Mouse (Mus musculus) cerebellum, adult 2 months (tissue): ENCODE results near the gene Atp5h.

Experiments
- CTCF ChIP-seq: fragments of 200-500 bp; IDR thresholded peaks from 2 replicates; pipeline ENCODE4 v1.5.1; 2011; ENCODE audit warnings: low read depth, mild to moderate bottlenecking, control low read depth, low read length, moderate library complexity, borderline replicate concordance; ENCODE audit not compliant: insufficient read depth
- POLR2A ChIP-seq: fragments of 200-500 bp; IDR thresholded peaks from 2 replicates; pipeline ENCODE4 v1.6.1; 2011; ENCODE audit warnings: low read length, control low read depth, borderline replicate concordance; ENCODE audit not compliant: insufficient read depth

DNA sequence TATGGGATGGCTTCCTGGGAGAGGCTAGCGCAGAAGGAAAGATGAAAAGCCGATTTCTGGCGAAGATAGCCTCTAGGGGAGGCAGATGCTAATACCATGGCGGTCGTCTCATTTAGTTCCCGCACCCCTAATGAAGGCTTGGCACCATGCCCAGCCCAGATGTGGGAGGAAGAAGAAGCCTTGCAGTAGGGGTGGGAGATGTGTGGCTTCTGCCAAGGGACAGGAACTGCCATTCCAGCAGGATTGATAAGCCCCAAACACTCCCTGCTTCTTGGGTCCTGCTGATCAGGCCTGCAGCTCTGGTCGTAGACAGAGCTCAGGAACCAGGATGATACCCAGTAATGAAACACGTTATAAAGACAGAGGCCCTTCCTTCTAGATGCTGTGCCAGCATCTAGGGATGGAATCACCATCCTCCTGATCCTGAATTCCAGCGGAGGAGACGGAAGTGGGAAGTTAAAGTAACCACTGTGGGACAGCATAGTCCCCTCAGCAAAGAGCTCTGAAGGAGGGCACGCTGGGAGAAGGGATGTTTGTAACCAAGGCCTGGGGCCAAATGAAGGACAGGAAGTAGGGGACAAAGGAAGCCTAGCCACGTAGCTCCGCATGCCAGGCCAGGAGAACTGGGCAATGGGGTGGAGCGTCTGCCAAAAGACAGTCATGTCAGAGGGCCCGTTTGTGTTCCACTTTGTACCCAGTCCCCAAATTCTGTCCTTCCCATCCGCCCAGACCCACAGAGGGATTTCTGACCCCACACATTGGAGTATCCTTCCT, 35.9 kb downstream of the Atp5h start:
- TF ChIP-seq POLR2A (no peak), CTCF (no peak)
